ENCODE assay signal across 10 mouse cellular contexts in genomic region chrX:166511107-166511506, GRCm38 (mm10). TPM values are rescaled to one million over a fixed set of nuclear protein-coding genes. Genes with fewer than 3 reads are reported as not detected.
A peak's percentile ranks its signal among the peaks of the same experiment; 100 is the strongest.
DNase-seq lines count a peak whose midpoint lies in the region; ATAC-seq and TF ChIP-seq lines count a peak whose summit lies in the region.
"Had no signal": no experiment of that assay in that cellular context is flagged by ENCODE, and none has a peak within 500 bp of the region (broad histone marks: within the 10 kb centered on the region; RNA-seq: fewer than 3 reads in every experiment).

No protein-coding gene starts in this region.

- peak overlapping the region; percentile 99; the same call in 1 of the 2 replicates for H3K27ac ChIP-seq in layer of hippocampus, adult 2 months
- H3K27ac ChIP-seq in ES-Bruce4 (ENCODE audit: insufficient read depth, low read length), result no peak overlapping the region
- peak overlapping the region; percentile 83; the same call in 1 of the 2 replicates for H3K27ac ChIP-seq in embryonic facial prominence, embryonic 14.5 days (replicated peaks; ENCODE audit: low read depth, low read length)
- no peak overlapping the region for H3K27ac ChIP-seq in liver, postnatal 0 days (ENCODE audit: low read depth)
- H3K27ac ChIP-seq in midbrain, embryonic 13.5 days, result no peak overlapping the region

- intact Hi-C loops in left cerebral cortex, postnatal 10 days (cut with DNase I), result no loop called here

- peak overlapping the region; percentile 73; the same call in 1 of the 2 replicates for H3K4me3 ChIP-seq in layer of hippocampus, adult 2 months
- no peak overlapping the region for H3K4me3 ChIP-seq in ES-Bruce4 (ENCODE audit: low read depth, low read length)
- no peak overlapping the region for H3K4me3 ChIP-seq in embryonic facial prominence, embryonic 14.5 days (ENCODE audit: low read depth, low read length)
- peak overlapping the region; percentile 66; the same call in 1 of the 2 replicates for H3K4me3 ChIP-seq in liver, postnatal 0 days (ENCODE audit: low read depth, low read length)
- H3K4me3 ChIP-seq in midbrain, embryonic 13.5 days (replicated peaks), result no peak overlapping the region

- no peaks in the 10 kb centered on the region for H3K36me3 ChIP-seq in ES-Bruce4 (ENCODE audit: control insufficient read depth, insufficient read depth, low read length, poor library complexity, severe bottlenecking)
- H3K36me3 ChIP-seq in embryonic facial prominence, embryonic 14.5 days (ENCODE audit: control insufficient read depth, insufficient read depth, low read length), result no peaks in the 10 kb centered on the region
- no peaks in the 10 kb centered on the region for H3K36me3 ChIP-seq in liver, postnatal 0 days (replicated peaks; ENCODE audit: insufficient read depth, low read length)
- no peaks in the 10 kb centered on the region for H3K36me3 ChIP-seq in midbrain, embryonic 13.5 days
- H3K36me3 ChIP-seq: heart, embryonic 10.5 days; lung, embryonic 15.5 days; midbrain, embryonic 12.5 days had no signal

- peak overlapping the region; percentile 45; the same call in 1 of the 2 replicates for H3K4me2 ChIP-seq in embryonic facial prominence, embryonic 14.5 days (ENCODE audit: low read depth, low read length)
- H3K4me2 ChIP-seq in liver, postnatal 0 days (ENCODE audit: low read depth, low read length), result peak overlapping the region; percentile 49; the same call in 1 of the 2 replicates
- H3K4me2 ChIP-seq in midbrain, embryonic 13.5 days (replicated peaks), result no peak overlapping the region

- no peak for TF ChIP-seq CTCF in layer of hippocampus, adult 2 months (conservative IDR thresholded peaks at IDR 0.05)
- no peak for TF ChIP-seq CTCF in ES-Bruce4 (IDR thresholded peaks at IDR 0.05; ENCODE audit: low read depth, low read length)
- TF ChIP-seq CTCF in liver, postnatal 0 days (IDR thresholded peaks at IDR 0.05; ENCODE audit: low read depth), result no peak

- no peak for TF ChIP-seq POLR2A in ES-Bruce4 (IDR thresholded peaks at IDR 0.05; ENCODE audit: insufficient read depth, low read length)

- no peaks in the 10 kb centered on the region for H3K27me3 ChIP-seq in ES-Bruce4 (ENCODE audit: control insufficient read depth, insufficient read depth, low read length, poor library complexity, severe bottlenecking)
- H3K27me3 ChIP-seq in embryonic facial prominence, embryonic 14.5 days (replicated peaks; ENCODE audit: control insufficient read depth, insufficient read depth, low read length), result no peaks in the 10 kb centered on the region; the same call in 1 of the 2 replicates
- no peaks in the 10 kb centered on the region for H3K27me3 ChIP-seq in liver, postnatal 0 days (ENCODE audit: insufficient read depth, low read length)
- H3K27me3 ChIP-seq in midbrain, embryonic 13.5 days, result peaks cover 11% of the 10 kb centered on the region; the same call in 1 of the 2 replicates
- H3K27me3 ChIP-seq: lung, embryonic 15.5 days had no signal

- no peak for TF ChIP-seq EP300 in ES-Bruce4 (IDR thresholded peaks at IDR 0.05; ENCODE audit: insufficient read depth, low read depth, low read length)
- no peak for TF ChIP-seq EP300 in liver, postnatal 0 days (IDR thresholded peaks at IDR 0.05; ENCODE audit: low read depth)

- ATAC-seq in embryonic facial prominence, embryonic 14.5 days (ENCODE audit: low read depth), result no peak
- ATAC-seq in liver, postnatal 0 days, result no peak
- no peak for ATAC-seq in midbrain, embryonic 13.5 days

- no peaks in the 10 kb centered on the region for H3K9me3 ChIP-seq in ES-Bruce4 (replicated peaks; ENCODE audit: control insufficient read depth, insufficient read depth, low read length, poor library complexity, severe bottlenecking)
- no peaks in the 10 kb centered on the region for H3K9me3 ChIP-seq in embryonic facial prominence, embryonic 14.5 days (ENCODE audit: control insufficient read depth, low read length)
- no peaks in the 10 kb centered on the region for H3K9me3 ChIP-seq in liver, postnatal 0 days (ENCODE audit: low read length)
- no peaks in the 10 kb centered on the region for H3K9me3 ChIP-seq in midbrain, embryonic 13.5 days
- H3K9me3 ChIP-seq: heart, embryonic 10.5 days; lung, embryonic 15.5 days; midbrain, embryonic 12.5 days had no signal

- peak overlapping the region; percentile 78; the same call in 1 of the 2 replicates for H3K9ac ChIP-seq in ES-Bruce4 (ENCODE audit: low read depth, poor library complexity, severe bottlenecking)
- no peak overlapping the region for H3K9ac ChIP-seq in embryonic facial prominence, embryonic 14.5 days (ENCODE audit: low read depth, low read length)
- H3K9ac ChIP-seq in liver, postnatal 0 days (replicated peaks), result no peak overlapping the region
- no peak overlapping the region for H3K9ac ChIP-seq in midbrain, embryonic 13.5 days (replicated peaks)
- H3K9ac ChIP-seq: midbrain, embryonic 12.5 days had no signal

- no peak for DNase-seq in layer of hippocampus, adult 2 months (ENCODE audit: low spot score in 2 of 2)
- no peak for DNase-seq in layer of hippocampus, postnatal 25 days (ENCODE audit: extremely low spot score in 1 of 2, low spot score in 1 of 2)
- no peak for DNase-seq in embryonic facial prominence, embryonic 14.5 days (ENCODE audit: low spot score)
- no peak for DNase-seq in liver, postnatal 0 days
- no peak for DNase-seq in left cerebral cortex, postnatal 10 days (ENCODE audit: extremely low spot score in 1 of 2, low spot score in 2 of 2)

- H3K4me1 ChIP-seq in ES-Bruce4 (ENCODE audit: control insufficient read depth, insufficient read depth, low read length), result peaks cover 2% of the 10 kb centered on the region
- H3K4me1 ChIP-seq in embryonic facial prominence, embryonic 14.5 days (ENCODE audit: control insufficient read depth, insufficient read depth, low read length), result no peaks in the 10 kb centered on the region
- H3K4me1 ChIP-seq in liver, postnatal 0 days (ENCODE audit: insufficient read depth), result no peaks in the 10 kb centered on the region
- H3K4me1 ChIP-seq in midbrain, embryonic 13.5 days (replicated peaks), result peaks cover 3% of the 10 kb centered on the region; the same call in 1 of the 2 replicates
- H3K4me1 ChIP-seq: heart, embryonic 10.5 days; midbrain, embryonic 12.5 days had no signal

RNA-seq across cellular contexts. Expression of gene Tceanc, which starts 7.3 kb away (rescaled TPM):
- total RNA-seq in layer of hippocampus, adult 2 months (2021), result 1 to 10 TPM; 1.6 to 1.7 TPM
- total RNA-seq in layer of hippocampus, postnatal 25 days (2021), result 1 to 10 TPM; 2.0 to 2.2 TPM
- polyA plus RNA-seq in ES-Bruce4 (2011; ENCODE audit: insufficient read depth, insufficient read length, low read depth, missing spikeins), result 9.9 and 10.5 TPM in 2 replicates
- 4.8 and 7.1 TPM in 2 replicates for polyA plus RNA-seq in embryonic facial prominence, embryonic 14.5 days (2014; fragmentation: Nextera tagmentation; extraction: Ambion mirVana)
- 2.0 and 2.1 TPM in 2 replicates for polyA plus RNA-seq in liver, postnatal 0 days (2015; fragmentation: Nextera tagmentation; extraction: Ambion mirVana)
- total RNA-seq in left cerebral cortex, postnatal 10 days (2021), result 1 to 10 TPM; 1.8 to 2.0 TPM
- 9.4 and 10.1 TPM in 2 replicates for polyA plus RNA-seq in midbrain, embryonic 13.5 days (2015; fragmentation: Nextera tagmentation; extraction: Ambion mirVana)

RNA-seq across cellular contexts. Expression of gene Rab9, which starts 31.4 kb away (rescaled TPM):
- total RNA-seq in layer of hippocampus, adult 2 months (2021), result 10 to 100 TPM; 38.1 to 39.2 TPM
- total RNA-seq in layer of hippocampus, postnatal 25 days (2021), result 10 to 100 TPM; 38.5 to 39.0 TPM
- polyA plus RNA-seq in ES-Bruce4 (2011; ENCODE audit: insufficient read depth, insufficient read length, low read depth, missing spikeins), result 74.9 and 75.8 TPM in 2 replicates
- 55.7 and 63.3 TPM in 2 replicates for polyA plus RNA-seq in embryonic facial prominence, embryonic 14.5 days (2014; fragmentation: Nextera tagmentation; extraction: Ambion mirVana)
- 44.0 and 47.1 TPM in 2 replicates for polyA plus RNA-seq in liver, postnatal 0 days (2015; fragmentation: Nextera tagmentation; extraction: Ambion mirVana)
- total RNA-seq in left cerebral cortex, postnatal 10 days (2021), result 10 to 100 TPM; 36.6 to 39.2 TPM
- polyA plus RNA-seq in midbrain, embryonic 13.5 days (2015; fragmentation: Nextera tagmentation; extraction: Ambion mirVana), result 40.7 and 50.2 TPM in 2 replicates

Comparison
In these comparisons a context has a peak if more than half of its experiments do, and no peak if none do; other contexts are left out.
1. H3K27ac ChIP-seq: peak in layer of hippocampus, adult 2 months (single experiment) and embryonic facial prominence, embryonic 14.5 days (single experiment); none in ES-Bruce4 (single experiment), liver, postnatal 0 days (single experiment) and midbrain, embryonic 13.5 days (single experiment).
2. H3K4me3 ChIP-seq: peak in layer of hippocampus, adult 2 months (single experiment) and liver, postnatal 0 days (single experiment); none in ES-Bruce4 (single experiment), embryonic facial prominence, embryonic 14.5 days (single experiment) and midbrain, embryonic 13.5 days (single experiment).